9 mouse cellular contexts compared by ENCODE assay signal in genomic region chr7:49974841-49975440, GRCm38 (mm10). TPM values are rescaled to one million over a fixed set of nuclear protein-coding genes. Genes with fewer than 3 reads are reported as not detected.
DNase-seq lines count a peak whose midpoint lies in the region; ATAC-seq and TF ChIP-seq lines count a peak whose summit lies in the region.
"Had no signal": no experiment of that assay in that cellular context is flagged by ENCODE, and none has a peak within 500 bp of the region (broad histone marks: within the 10 kb centered on the region; RNA-seq: fewer than 3 reads in every experiment).

Nell1 (plus strand) TSS chr7:49974864.

- no peaks in the 10 kb centered on the region for H3K9me3 ChIP-seq in kidney, embryonic 14.5 days (ENCODE audit: control insufficient read depth, low read length)
- H3K9me3 ChIP-seq in limb, embryonic 13.5 days = no peaks in the 10 kb centered on the region

- H3K27ac ChIP-seq in kidney, embryonic 14.5 days (ENCODE audit: low read depth, low read length) = no peak within 1 kb of the TSS
- H3K27ac ChIP-seq in cortical plate, adult 2 months (ENCODE audit: insufficient read depth, low read length) = no peak within 1 kb of the TSS; the same call in 1 of the 2 replicates
- H3K27ac ChIP-seq in limb, embryonic 13.5 days = no peak within 1 kb of the TSS
- H3K27ac ChIP-seq: liver, embryonic 14.5 days had no signal

- peaks cover 10% of the 10 kb centered on the region for H3K4me1 ChIP-seq in kidney, embryonic 14.5 days (ENCODE audit: control insufficient read depth, insufficient read depth, low read length)
- no peaks in the 10 kb centered on the region for H3K4me1 ChIP-seq in cortical plate, adult 2 months (ENCODE audit: control insufficient read depth, insufficient read depth, low read length)
- H3K4me1 ChIP-seq in limb, embryonic 13.5 days = peaks cover 14% of the 10 kb centered on the region

- peak within 1 kb of the TSS; percentile 60 for H3K4me3 ChIP-seq in kidney, embryonic 14.5 days (ENCODE audit: low read length)
- peak within 1 kb of the TSS; percentile 63 for H3K4me3 ChIP-seq in cortical plate, adult 2 months (ENCODE audit: insufficient read depth, low read length)
- peak within 1 kb of the TSS; percentile 53 for H3K4me3 ChIP-seq in limb, embryonic 13.5 days

- no peaks in the 10 kb centered on the region for H3K36me3 ChIP-seq in kidney, embryonic 14.5 days (ENCODE audit: control insufficient read depth, insufficient read depth, low read length)
- H3K36me3 ChIP-seq in limb, embryonic 13.5 days = no peaks in the 10 kb centered on the region

- peak within 1 kb of the TSS; percentile 96 for H3K4me2 ChIP-seq in kidney, embryonic 14.5 days (replicated peaks; ENCODE audit: low read depth, low read length)
- peak within 1 kb of the TSS; percentile 93 for H3K4me2 ChIP-seq in limb, embryonic 13.5 days (replicated peaks)

- no peak for TF ChIP-seq POLR2A in cortical plate, adult 2 months (IDR thresholded peaks at IDR 0.05; ENCODE audit: extremely low read depth, insufficient read depth, low read length)

- peaks cover 24% of the 10 kb centered on the region for H3K27me3 ChIP-seq in kidney, embryonic 14.5 days (ENCODE audit: control insufficient read depth, insufficient read depth, low read length)
- H3K27me3 ChIP-seq in limb, embryonic 13.5 days = peaks cover 93% of the 10 kb centered on the region

- ATAC-seq in kidney, embryonic 14.5 days (ENCODE audit: low FRiP score, low TSS enrichment) = peak; percentile 70
- ATAC-seq in limb, embryonic 13.5 days (ENCODE audit: low FRiP score, low read depth) = peak; percentile 74

- DNase-seq in kidney, postnatal 10 days = no peak
- peak in 1 of 2 experiments; percentile 42 for DNase-seq in frontal cortex, adult 2 months (ENCODE audit: extremely low spot score in 1 of 2, low spot score in 1 of 2)
- peak; percentile 24 to 45 for DNase-seq in right cerebral cortex, adult 2 months (ENCODE audit: low spot score in 2 of 2)
- DNase-seq in thymus, postnatal 14 days = no peak
- DNase-seq in thymus, postnatal 0 days (ENCODE audit: low spot score) = no peak

- no peak for TF ChIP-seq CTCF in cortical plate, adult 2 months (IDR thresholded peaks at IDR 0.05; ENCODE audit: extremely low read depth, insufficient read depth, low read length)

- H3K9ac ChIP-seq in kidney, embryonic 14.5 days (ENCODE audit: low read depth, low read length) = peak within 1 kb of the TSS; percentile 53
- H3K9ac ChIP-seq in limb, embryonic 13.5 days = peak within 1 kb of the TSS; percentile 58
- H3K9ac ChIP-seq: liver, embryonic 14.5 days had no signal

- WGBS in kidney, embryonic 14.5 days = under 1% methylated on average over 49 of the region's 52 CpGs
- under 1% methylated on average over 45 of the region's 52 CpGs for WGBS in limb, embryonic 13.5 days

RNA-seq across cellular contexts. Expression of gene Nell1, which starts in this region (rescaled TPM):
- polyA plus RNA-seq in kidney, embryonic 14.5 days (2014; fragmentation: Nextera tagmentation; extraction: Ambion mirVana) = 7.8 and 14.6 TPM in 2 replicates
- 27.7 and 28.8 TPM in 2 replicates for polyA plus RNA-seq in cortical plate, adult 2 months (2012; rRNA removed)
- 23.7 and 32.7 TPM in 2 replicates for polyA plus RNA-seq in frontal cortex, adult 2 months (2012; rRNA removed)
- 3.1 and 3.2 TPM in 2 replicates for polyA plus RNA-seq in limb, embryonic 13.5 days (2015; fragmentation: Nextera tagmentation; extraction: Ambion mirVana)
- polyA plus RNA-seq in thymus, postnatal 0 days (2015; fragmentation: Nextera tagmentation; extraction: Ambion mirVana) = 0.10 and 0.15 TPM in 2 replicates

Comparison
In these comparisons a context has a peak if more than half of its experiments do, and no peak if none do; other contexts are left out.
1. DNase-seq: peak in right cerebral cortex, adult 2 months (2 of 2); none in kidney, postnatal 10 days (single experiment), thymus, postnatal 14 days (single experiment) and thymus, postnatal 0 days (single experiment).
2. Peak in every context shown above with its lines, with median percentiles within 50 percentile points of each other: H3K4me3 ChIP-seq.